Mouse (Mus musculus): ENCODE data around the gene Capn2. TPM values are rescaled to one million over a fixed set of nuclear protein-coding genes. Genes with fewer than 3 reads are reported as not detected.

The Capn2 gene
- polyA plus RNA-seq, 1 experiment from 2014 or later: 68.7 TPM

DNA sequence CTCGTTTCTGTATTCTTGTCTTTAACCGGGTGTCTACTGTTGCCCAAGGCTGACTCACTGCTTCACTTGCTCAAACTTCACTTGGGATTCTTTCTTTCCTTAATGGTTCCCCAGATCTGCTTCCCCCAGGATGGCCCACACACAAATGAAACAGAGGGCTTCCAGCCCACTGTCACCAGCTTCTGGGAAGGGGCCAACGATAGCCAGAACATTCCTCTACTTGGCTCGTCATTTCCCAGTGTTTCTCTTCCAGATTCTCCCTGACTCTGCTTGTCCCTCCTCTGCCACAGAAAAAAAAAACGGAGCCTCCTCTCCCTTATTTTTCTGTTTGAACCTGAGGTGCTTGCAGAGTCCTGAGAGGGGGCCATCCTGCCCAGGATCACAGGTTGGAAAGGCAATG, 1.9 kb upstream of the Capn2 start:
- Histone ChIP-seq H3K4me1 (ENCODE audit: control insufficient read depth, insufficient read depth, low read length) (peaks cover 15% of the 10 kb centered on the region), H3K9ac (replicated peaks; ENCODE audit: low read length) (no peak overlapping the region), H3K4me3 (replicated peaks; ENCODE audit: low read depth, low read length) (no peak overlapping the region), H3K27me3 (ENCODE audit: control insufficient read depth, insufficient read depth, low read length) (no peaks in the 10 kb centered on the region; the same call in 1 of the 2 replicates), H3K9me3 (ENCODE audit: control insufficient read depth, low read length) (no peaks in the 10 kb centered on the region), H3K27ac (replicated peaks; ENCODE audit: low read depth, low read length) (no peak overlapping the region), H3K4me2 (ENCODE audit: low read length) (no peak overlapping the region), H3K36me3 (ENCODE audit: control insufficient read depth, insufficient read depth, low read length) (no peaks in the 10 kb centered on the region)
- WGBS: 80% methylated on average over 5 of the region's 5 CpGs
- DNase-seq: no peak
- no peak for ATAC-seq (ENCODE audit: low FRiP score, low TSS enrichment)

DNA sequence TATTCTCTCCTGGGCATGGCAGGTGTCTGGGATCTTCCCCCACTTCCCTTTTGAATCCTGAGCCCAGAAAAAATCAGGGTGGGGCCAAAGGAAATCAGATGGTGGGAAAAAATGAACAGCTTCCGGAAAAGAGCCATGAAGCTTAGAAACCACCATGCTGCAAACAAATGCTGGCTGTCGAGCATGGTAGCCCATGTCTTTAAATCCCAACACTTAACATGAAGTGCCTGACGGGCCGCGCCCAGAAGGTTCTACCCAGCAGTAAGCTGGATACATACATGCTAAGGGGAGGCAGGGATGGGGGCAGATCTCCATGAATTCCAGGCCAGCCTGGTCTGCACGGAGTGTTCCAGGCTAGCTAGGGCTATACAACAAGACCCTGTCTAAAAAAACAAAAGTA, 1.4 kb upstream of the Capn2 start:
- no peak for ATAC-seq (ENCODE audit: low FRiP score, low TSS enrichment)

DNA sequence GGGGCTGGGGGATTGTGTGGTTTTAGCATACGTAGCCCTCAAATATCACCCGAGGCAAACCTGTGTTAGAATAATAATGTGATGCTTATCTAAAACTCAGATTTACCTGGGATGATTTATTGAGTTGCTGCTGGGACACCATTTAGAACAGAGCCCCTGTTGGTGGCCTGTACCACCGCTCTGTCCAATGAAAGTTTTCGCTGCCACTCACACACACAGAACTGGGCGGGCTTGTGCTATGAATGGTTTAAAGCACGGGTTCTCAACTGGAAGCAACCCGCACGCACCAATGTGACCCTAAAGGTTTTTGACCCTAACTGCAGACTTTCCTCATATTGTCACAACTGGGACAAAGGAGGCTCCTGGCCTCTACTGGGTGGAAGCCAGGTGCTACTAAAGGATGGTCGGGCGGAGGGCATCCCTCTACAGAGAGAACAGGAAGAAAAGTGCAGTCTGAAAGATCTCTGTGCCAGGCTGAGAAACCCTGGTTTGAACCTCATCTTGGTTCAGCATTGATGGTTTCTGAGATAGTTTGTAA, 804 bp upstream of the Capn2 start:
- Histone ChIP-seq H3K9me3 (ENCODE audit: control insufficient read depth, low read length) (no peaks in the 10 kb centered on the region), H3K4me2 (ENCODE audit: low read length) (no peak overlapping the region), H3K27me3 (ENCODE audit: control insufficient read depth, insufficient read depth, low read length) (no peaks in the 10 kb centered on the region; the same call in 1 of the 2 replicates), H3K9ac (replicated peaks; ENCODE audit: low read length) (no peak overlapping the region), H3K27ac (replicated peaks; ENCODE audit: low read depth, low read length) (no peak overlapping the region), H3K4me1 (ENCODE audit: control insufficient read depth, insufficient read depth, low read length) (peaks cover 15% of the 10 kb centered on the region), H3K36me3 (ENCODE audit: control insufficient read depth, insufficient read depth, low read length) (no peaks in the 10 kb centered on the region), H3K4me3 (replicated peaks; ENCODE audit: low read depth, low read length) (no peak overlapping the region)
- ATAC-seq (ENCODE audit: low FRiP score, low TSS enrichment) (no peak), DNase-seq (no peak)
- 54% methylated on average over 10 of the region's 10 CpGs for WGBS

More for the DNA sequence above, 1.4 kb upstream of the Capn2 start:
- H3K27ac ChIP-seq (replicated peaks; ENCODE audit: low read depth, low read length): no peak overlapping the region
- no peak overlapping the region for H3K9ac ChIP-seq (replicated peaks; ENCODE audit: low read length)
- no peaks in the 10 kb centered on the region; the same call in 1 of the 2 replicates for H3K27me3 ChIP-seq (ENCODE audit: control insufficient read depth, insufficient read depth, low read length)
- WGBS: 85% methylated on average over 6 of the region's 6 CpGs
- H3K4me2 ChIP-seq (ENCODE audit: low read length): no peak overlapping the region
- no peaks in the 10 kb centered on the region for H3K9me3 ChIP-seq (ENCODE audit: control insufficient read depth, low read length)
- H3K4me3 ChIP-seq (replicated peaks; ENCODE audit: low read depth, low read length): no peak overlapping the region
- H3K4me1 ChIP-seq (ENCODE audit: control insufficient read depth, insufficient read depth, low read length): peaks cover 15% of the 10 kb centered on the region
- no peak for DNase-seq
- H3K36me3 ChIP-seq (ENCODE audit: control insufficient read depth, insufficient read depth, low read length): no peaks in the 10 kb centered on the region

DNA sequence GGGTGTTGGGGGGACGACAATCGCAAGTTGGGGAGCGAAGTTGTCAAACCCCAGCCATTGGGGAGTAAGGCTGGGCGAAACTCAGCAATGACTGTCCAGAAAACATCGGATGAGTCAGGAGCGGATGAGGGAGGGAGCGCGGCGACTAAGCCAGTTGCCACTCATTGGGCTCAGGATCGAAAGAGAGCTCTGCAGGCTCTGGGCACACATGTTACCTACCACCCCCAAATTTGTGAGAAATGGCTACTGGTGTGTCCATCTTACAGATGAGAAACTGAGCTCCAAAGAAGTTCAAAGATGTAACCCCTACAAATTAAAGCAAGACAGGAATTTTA, 236 bp upstream of the Capn2 start:
- Histone ChIP-seq H3K27ac (replicated peaks; ENCODE audit: low read depth, low read length) (peak overlapping the region; percentile 88), H3K9me3 (ENCODE audit: control insufficient read depth, low read length) (no peaks in the 10 kb centered on the region), H3K9ac (replicated peaks; ENCODE audit: low read length) (peak overlapping the region; percentile 95), H3K27me3 (ENCODE audit: control insufficient read depth, insufficient read depth, low read length) (no peaks in the 10 kb centered on the region; the same call in 1 of the 2 replicates), H3K4me1 (ENCODE audit: control insufficient read depth, insufficient read depth, low read length) (peaks cover 15% of the 10 kb centered on the region), H3K36me3 (ENCODE audit: control insufficient read depth, insufficient read depth, low read length) (no peaks in the 10 kb centered on the region), H3K4me2 (ENCODE audit: low read length) (peak overlapping the region; percentile 86), H3K4me3 (replicated peaks; ENCODE audit: low read depth, low read length) (peak overlapping the region; percentile 73)
- DNase-seq: no peak
- ATAC-seq (ENCODE audit: low FRiP score, low TSS enrichment): no peak
- under 1% methylated on average over 10 of the region's 10 CpGs for WGBS

DNA sequence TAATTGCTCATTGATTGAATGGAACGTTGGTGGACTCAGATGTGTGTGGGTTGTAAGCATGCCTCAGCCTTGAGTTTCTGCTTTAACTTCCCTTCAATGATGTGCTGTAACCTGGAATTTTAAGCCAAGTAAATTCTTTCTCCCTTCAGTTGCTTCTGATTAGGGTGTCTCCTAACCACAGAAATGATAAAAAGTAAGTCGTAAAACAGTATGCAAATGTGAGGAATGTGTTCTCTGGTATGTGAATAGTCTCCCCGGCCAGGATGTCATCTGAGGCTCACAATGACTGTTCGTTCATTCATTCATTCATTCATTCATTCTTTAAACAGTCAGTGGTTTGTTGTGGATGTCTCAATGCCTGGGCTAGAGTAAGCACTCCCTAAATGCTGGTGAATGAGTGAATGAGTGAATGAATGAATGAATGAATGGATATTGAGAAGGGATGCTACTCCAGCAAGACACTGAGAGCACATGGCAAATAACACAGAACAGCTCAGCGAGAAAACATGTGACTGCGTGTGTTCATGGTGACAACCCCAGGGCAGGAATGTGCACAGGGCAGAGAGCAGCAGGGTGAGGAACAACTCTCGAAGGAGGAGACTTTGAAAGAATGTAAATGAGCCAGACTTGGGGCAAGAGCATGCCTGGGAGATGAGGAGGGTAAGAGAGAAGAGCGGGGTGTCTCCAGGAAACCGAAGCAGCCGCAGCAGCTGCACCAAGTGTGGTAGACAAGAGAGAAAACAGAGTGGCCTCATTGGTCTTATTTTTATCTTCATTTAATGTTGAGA, 2.4 kb downstream of the Capn2 start:
- peak overlapping the region; percentile 86; the same call in 1 of the 2 replicates for H3K4me2 ChIP-seq (ENCODE audit: low read length)
- no peak for ATAC-seq (ENCODE audit: low FRiP score, low TSS enrichment)

DNA sequence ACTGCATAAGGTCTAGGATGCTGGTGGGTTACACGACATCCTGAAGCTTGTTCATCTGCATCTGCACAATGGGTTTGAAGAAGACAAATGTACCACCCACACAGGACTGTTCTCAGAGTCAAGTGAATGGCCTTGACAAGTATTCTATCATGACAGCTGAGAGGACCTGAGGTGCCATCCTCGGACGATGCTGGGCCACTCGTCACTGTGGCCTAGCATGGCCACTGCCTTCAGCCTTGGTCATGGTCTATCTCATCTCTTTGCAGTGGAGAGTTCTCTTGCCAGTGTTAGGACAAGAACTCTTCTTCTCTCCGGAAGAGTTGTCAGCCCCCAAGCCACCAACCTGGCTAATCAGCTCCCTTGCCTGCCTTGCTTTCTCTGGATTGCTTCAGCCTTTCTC, 3.7 kb downstream of the Capn2 start:
- Histone ChIP-seq H3K27me3 (ENCODE audit: control insufficient read depth, insufficient read depth, low read length) (no peaks in the 10 kb centered on the region; the same call in 1 of the 2 replicates), H3K9ac (replicated peaks; ENCODE audit: low read length) (no peak overlapping the region), H3K9me3 (ENCODE audit: control insufficient read depth, low read length) (no peaks in the 10 kb centered on the region), H3K36me3 (ENCODE audit: control insufficient read depth, insufficient read depth, low read length) (peaks cover 35% of the 10 kb centered on the region), H3K4me1 (ENCODE audit: control insufficient read depth, insufficient read depth, low read length) (peaks cover 15% of the 10 kb centered on the region), H3K27ac (replicated peaks; ENCODE audit: low read depth, low read length) (no peak overlapping the region), H3K4me3 (replicated peaks; ENCODE audit: low read depth, low read length) (no peak overlapping the region), H3K4me2 (ENCODE audit: low read length) (no peak overlapping the region)
- ATAC-seq (ENCODE audit: low FRiP score, low TSS enrichment): no peak
- 90% methylated on average over 5 of the region's 5 CpGs for WGBS
- DNase-seq: no peak

More for the DNA sequence above, 2.4 kb downstream of the Capn2 start:
- H3K4me1 ChIP-seq (ENCODE audit: control insufficient read depth, insufficient read depth, low read length): peaks cover 15% of the 10 kb centered on the region
- no peak overlapping the region for H3K9ac ChIP-seq (replicated peaks; ENCODE audit: low read length)
- no peak overlapping the region for H3K4me3 ChIP-seq (replicated peaks; ENCODE audit: low read depth, low read length)
- peaks cover 23% of the 10 kb centered on the region for H3K36me3 ChIP-seq (ENCODE audit: control insufficient read depth, insufficient read depth, low read length)
- no peak for DNase-seq
- WGBS: 88% methylated on average over 10 of the region's 10 CpGs
- no peaks in the 10 kb centered on the region for H3K9me3 ChIP-seq (ENCODE audit: control insufficient read depth, low read length)
- no peak overlapping the region for H3K27ac ChIP-seq (replicated peaks; ENCODE audit: low read depth, low read length)
- H3K27me3 ChIP-seq (ENCODE audit: control insufficient read depth, insufficient read depth, low read length): no peaks in the 10 kb centered on the region; the same call in 1 of the 2 replicates

DNA sequence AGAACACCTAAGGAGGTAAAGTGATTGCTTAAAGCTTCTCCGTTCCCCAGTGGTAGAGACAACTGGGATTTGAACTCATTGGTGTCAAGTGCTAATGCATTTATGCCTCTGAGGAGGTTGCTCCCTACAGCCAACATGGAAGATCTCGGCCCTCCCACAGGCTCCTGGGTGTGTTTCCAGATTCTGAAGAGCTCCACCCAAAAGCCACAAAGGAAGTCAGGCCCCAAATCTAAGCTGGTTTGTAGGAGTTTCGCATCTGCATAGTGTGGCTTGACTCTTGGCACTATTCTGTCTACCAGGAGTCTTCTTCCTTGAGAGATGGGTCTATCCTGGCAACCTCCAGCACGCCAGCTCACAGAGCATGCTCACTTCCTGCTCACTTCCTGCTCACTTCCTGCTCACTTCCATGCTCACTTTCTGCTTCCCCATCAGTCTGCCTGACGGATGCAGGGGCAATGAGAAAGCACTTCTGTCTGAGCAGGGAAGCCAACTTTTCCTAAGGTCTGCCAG, 4.5 kb downstream of the Capn2 start:
- H3K9ac ChIP-seq (replicated peaks; ENCODE audit: low read length): no peak overlapping the region
- peaks cover 15% of the 10 kb centered on the region for H3K4me1 ChIP-seq (ENCODE audit: control insufficient read depth, insufficient read depth, low read length)
- no peak overlapping the region for H3K27ac ChIP-seq (replicated peaks; ENCODE audit: low read depth, low read length)
- DNase-seq (no peak), ATAC-seq (ENCODE audit: low FRiP score, low TSS enrichment) (no peak)
- no peak overlapping the region for H3K4me2 ChIP-seq (ENCODE audit: low read length)
- H3K9me3 ChIP-seq (ENCODE audit: control insufficient read depth, low read length): no peaks in the 10 kb centered on the region
- H3K36me3 ChIP-seq (ENCODE audit: control insufficient read depth, insufficient read depth, low read length): peaks cover 38% of the 10 kb centered on the region
- H3K27me3 ChIP-seq (ENCODE audit: control insufficient read depth, insufficient read depth, low read length): no peaks in the 10 kb centered on the region; the same call in 1 of the 2 replicates
- 94% methylated on average over 5 of the region's 5 CpGs for WGBS
- no peak overlapping the region for H3K4me3 ChIP-seq (replicated peaks; ENCODE audit: low read depth, low read length)

DNA sequence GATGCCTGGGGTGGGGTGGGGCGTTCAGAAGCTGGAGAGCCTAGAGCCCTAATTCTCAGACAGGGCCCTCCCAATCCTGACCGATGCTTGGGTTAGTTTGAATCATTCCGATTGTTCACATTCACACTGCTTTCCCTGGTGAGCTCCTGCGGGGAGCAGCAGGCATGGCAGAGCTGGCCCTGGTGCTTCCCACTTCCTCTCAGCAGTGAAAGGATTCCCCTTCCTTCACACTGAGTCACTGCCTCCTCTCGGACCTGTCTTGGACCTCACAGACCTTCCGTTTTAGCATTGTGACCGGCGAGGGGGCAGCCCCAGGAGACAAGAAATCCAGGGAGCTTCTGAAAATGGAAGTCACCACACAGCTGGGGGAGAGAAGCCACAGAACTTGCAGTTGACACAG, 5.6 kb downstream of the Capn2 start:
- DNase-seq (no peak), ATAC-seq (ENCODE audit: low FRiP score, low TSS enrichment) (no peak)
- Histone ChIP-seq H3K9me3 (ENCODE audit: control insufficient read depth, low read length) (no peaks in the 10 kb centered on the region), H3K4me2 (ENCODE audit: low read length) (no peak overlapping the region), H3K9ac (replicated peaks; ENCODE audit: low read length) (no peak overlapping the region), H3K4me3 (replicated peaks; ENCODE audit: low read depth, low read length) (no peak overlapping the region), H3K27me3 (ENCODE audit: control insufficient read depth, insufficient read depth, low read length) (no peaks in the 10 kb centered on the region), H3K4me1 (ENCODE audit: control insufficient read depth, insufficient read depth, low read length) (peaks cover 12% of the 10 kb centered on the region), H3K27ac (replicated peaks; ENCODE audit: low read depth, low read length) (no peak overlapping the region), H3K36me3 (ENCODE audit: control insufficient read depth, insufficient read depth, low read length) (peaks cover 38% of the 10 kb centered on the region)
- WGBS: 66% methylated on average over 8 of the region's 8 CpGs

DNA sequence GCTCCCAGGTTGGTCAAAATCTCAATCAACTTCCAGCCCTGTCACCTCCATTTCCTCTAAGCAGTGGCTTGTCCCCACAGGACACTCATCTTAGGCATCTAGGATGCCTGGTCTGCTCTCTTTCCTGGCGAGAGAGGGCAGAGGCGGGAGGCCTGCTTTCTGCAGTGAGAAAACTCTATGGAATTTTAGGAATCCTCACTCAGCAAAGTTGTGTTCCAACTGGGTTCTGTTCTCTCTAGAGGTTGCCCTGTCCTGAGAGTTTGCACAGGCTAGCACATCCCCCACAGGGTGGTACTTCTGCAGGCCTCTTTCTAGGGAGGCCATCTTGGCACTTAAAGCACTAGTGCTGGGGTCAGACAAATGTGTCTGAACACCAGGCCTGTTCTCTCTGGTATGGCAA, 6.3 kb downstream of the Capn2 start:
- peaks cover 7% of the 10 kb centered on the region for H3K4me1 ChIP-seq (ENCODE audit: control insufficient read depth, insufficient read depth, low read length)
- H3K9me3 ChIP-seq (ENCODE audit: control insufficient read depth, low read length): no peaks in the 10 kb centered on the region
- peaks cover 41% of the 10 kb centered on the region for H3K36me3 ChIP-seq (ENCODE audit: control insufficient read depth, insufficient read depth, low read length)
- WGBS: 80% methylated on average over 2 of the region's 2 CpGs
- no peak overlapping the region for H3K4me2 ChIP-seq (ENCODE audit: low read length)
- DNase-seq (no peak), ATAC-seq (ENCODE audit: low FRiP score, low TSS enrichment) (no peak)
- no peak overlapping the region for H3K4me3 ChIP-seq (replicated peaks; ENCODE audit: low read depth, low read length)
- H3K27ac ChIP-seq (replicated peaks; ENCODE audit: low read depth, low read length): no peak overlapping the region
- H3K9ac ChIP-seq (replicated peaks; ENCODE audit: low read length): no peak overlapping the region
- no peaks in the 10 kb centered on the region for H3K27me3 ChIP-seq (ENCODE audit: control insufficient read depth, insufficient read depth, low read length)

Data from midbrain, embryonic 14.5 days (tissue).